Mouse (Mus musculus) embryonic stem cell, embryonic (primary cell): ENCODE measurements around the gene Col4a3.

Experiments used
- CTCF ChIA-PET, 4 experiments: fragments of 300-600 bp in 2 of 4; fragments of 350-600 bp in 2 of 4; sonication (Branson Sonifier 250); formaldehyde crosslinking; loops; one replicate each; lab custom pipeline; 2022; ENCODE audit warnings: inconsistent platforms in 2 of 4; lab: Charles Lee
- POLR2A ChIA-PET, 4 experiments: fragments of 300-600 bp in 2 of 4; fragments of 350-600 bp in 2 of 4; sonication (Branson Sonifier 250); formaldehyde crosslinking; loops; one replicate each; lab custom pipeline; 2022; ENCODE audit warnings: antibody characterized with exemption in 4 of 4, inconsistent platforms in 1 of 4; lab: Charles Lee

Gene Col4a3

DNA sequence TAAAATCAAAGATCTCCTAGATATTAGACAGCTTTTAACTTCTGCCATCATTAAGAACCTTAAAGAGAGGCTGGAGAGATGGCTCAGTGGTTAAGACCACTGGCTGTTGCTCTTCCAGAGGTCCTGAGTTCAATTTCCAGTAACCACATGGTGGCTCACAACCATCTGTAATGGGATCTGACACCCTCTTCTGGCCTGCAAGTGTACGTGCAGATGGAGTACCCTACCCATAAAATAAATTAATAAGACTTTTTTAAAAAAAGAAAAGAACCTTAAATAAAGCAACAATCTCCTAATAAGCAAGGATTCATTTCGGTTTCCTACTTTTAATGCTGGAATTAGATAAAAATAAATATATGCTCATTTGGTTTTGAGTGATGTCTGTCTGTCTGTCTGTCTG lies 51.7 kb downstream of the Col4a3 start:
- POLR2A ChIA-PET, result no interaction called here
- CTCF ChIA-PET, result interaction anchor here in 1 of 4 experiments (0.6 to 1.0 kb wide), 2 partner anchors 121 kb away, joined by 3 to 4 read pairs; no protein-coding TSS in a partner anchor

DNA sequence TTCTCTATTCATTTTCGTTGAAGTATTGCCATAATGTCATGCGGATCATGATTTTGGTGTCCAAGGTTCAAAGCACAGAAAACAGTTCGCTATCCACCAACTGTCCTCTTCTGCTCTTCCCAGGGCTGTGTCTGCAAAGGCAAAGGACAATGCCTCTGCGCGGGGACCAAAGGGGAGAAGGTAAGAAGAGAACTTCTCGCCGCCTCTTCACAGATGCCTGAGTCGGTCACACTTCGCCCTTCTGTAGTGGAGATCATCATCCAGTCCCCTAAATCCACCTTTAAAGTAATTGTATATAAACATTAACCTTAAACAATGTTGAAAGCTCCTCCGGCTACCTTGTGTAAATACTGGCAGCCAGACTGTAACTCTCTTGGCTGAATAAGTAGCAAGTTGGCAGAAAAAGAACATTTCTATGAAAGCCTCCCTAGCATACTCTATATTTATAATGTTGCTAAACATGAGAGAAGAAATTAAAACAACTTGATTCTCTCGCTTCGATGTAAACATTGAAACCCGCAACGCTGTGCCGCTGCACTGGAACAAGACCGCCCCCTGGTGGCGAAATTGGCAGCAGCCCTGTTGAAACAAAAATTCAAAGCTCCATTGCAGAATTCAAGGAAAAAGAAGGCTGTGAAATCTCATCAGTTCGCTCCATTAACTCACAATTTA lies 54.7 kb downstream of the Col4a3 start:
- CTCF ChIA-PET, result interaction anchor here (0.5 to 2.4 kb wide), 51 partner anchors 8 to 1323 kb away, joined by 3 to 42 read pairs (median 4); partner anchors contain the start of genes Col4a3 (in 2 of the 4), Col4a4 (in 2 of the 4) and Slc19a3 (in 1 of the 4)
- POLR2A ChIA-PET, result no interaction called here

DNA sequence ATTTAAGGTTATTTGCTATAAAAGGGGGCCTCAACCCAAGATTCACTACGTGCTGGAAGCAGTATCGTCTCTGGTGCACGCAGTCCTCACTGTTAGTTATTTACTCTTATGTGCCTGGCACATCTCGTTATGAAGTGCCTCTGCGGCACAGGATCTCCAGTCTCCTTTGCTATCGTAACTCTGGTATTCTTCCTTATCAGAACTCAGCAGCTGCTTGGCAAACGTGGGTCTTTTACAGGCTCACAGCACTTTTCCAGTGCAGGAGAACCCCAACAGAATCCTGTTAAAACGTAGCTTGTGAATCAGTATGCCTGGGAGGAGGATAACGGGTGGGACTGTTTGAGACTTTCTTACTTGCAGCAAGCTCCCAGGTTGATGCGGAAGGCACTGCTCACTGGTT lies 61.3 kb downstream of the Col4a3 start:
- ChIA-PET CTCF (interaction anchor here in 1 of 4 experiments (0.7 kb wide), 1 partner anchor 93 kb away, joined by 3 read pairs; no protein-coding TSS in a partner anchor), POLR2A (interaction anchor here in 2 of 4 experiments (0.6 to 0.8 kb wide), 2 partner anchors 56 to 93 kb away, joined by 3 read pairs; no protein-coding TSS in a partner anchor)

DNA sequence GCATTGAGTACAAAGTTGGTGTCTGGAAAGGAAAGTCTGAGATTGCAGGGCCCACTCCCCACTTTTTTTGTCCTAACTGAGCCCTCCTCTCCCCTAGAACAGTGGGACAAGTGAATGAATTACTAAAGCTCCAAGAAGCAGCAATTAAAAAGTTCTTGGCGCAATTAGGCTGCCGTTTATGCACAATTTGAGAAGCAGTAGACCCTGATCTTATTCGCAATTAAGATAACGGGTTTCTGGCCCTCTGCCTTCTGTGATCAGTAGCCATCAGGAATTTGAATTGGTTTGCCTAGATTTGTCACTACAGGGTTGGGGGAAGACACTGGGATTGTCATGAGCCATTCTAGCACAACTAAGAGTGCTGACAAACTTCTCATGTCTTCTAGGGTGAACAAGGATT lies 64.1 kb downstream of the Col4a3 start:
- ChIA-PET CTCF (interaction anchor here in 1 of 4 experiments (1.5 kb wide), 1 partner anchor 9 kb away, joined by 4 read pairs; no protein-coding TSS in a partner anchor), POLR2A (no interaction called here)

DNA sequence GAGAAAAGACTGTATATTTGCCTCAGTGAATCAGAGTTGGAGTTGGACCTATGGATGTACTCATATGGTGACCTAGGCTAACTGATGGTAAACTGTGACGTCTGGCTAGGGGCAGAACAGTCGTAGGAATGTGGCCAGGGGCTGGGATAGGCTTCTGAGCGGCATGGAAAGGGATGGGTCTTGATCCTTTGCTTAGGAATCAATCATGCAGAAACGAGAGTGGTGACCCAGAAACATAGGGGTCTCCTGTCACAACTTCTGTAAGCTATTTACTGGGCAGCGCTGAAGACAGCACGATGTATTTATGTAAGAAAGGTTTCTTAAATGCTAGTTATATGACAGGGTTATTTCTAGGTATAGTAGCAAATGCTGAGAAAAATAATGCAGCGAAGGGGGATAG lies 67.3 kb downstream of the Col4a3 start:
- CTCF ChIA-PET, result interaction anchor here in 2 of 4 experiments (0.6 to 2.5 kb wide), 3 partner anchors 9 to 16 kb away, joined by 3 to 10 read pairs (median 3); no protein-coding TSS in a partner anchor
- POLR2A ChIA-PET, result interaction anchor here in 1 of 4 experiments (0.5 kb wide), 1 partner anchor 312 kb away, joined by 4 read pairs; no protein-coding TSS in a partner anchor

DNA sequence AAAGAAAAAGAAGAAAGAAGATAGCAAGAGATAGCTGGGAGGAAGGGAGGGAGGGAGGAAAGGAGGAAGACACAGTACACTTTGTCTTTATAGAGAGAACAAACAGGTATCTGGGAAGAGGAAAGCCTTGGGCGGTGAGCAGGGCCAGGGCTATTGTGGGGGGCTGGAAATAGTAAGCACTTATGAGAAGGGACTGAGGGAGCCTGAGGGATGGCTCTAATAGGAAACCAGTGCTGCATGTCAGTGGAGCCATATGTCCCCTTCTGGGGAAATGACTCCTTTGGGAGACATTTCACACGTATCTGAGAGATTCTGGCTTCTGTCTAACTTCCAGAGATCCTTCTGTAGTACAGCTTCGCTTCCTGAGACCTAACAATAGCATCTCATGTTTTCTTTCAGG lies 69.7 kb downstream of the Col4a3 start:
- ChIA-PET POLR2A (no interaction called here), CTCF (no interaction called here)

DNA sequence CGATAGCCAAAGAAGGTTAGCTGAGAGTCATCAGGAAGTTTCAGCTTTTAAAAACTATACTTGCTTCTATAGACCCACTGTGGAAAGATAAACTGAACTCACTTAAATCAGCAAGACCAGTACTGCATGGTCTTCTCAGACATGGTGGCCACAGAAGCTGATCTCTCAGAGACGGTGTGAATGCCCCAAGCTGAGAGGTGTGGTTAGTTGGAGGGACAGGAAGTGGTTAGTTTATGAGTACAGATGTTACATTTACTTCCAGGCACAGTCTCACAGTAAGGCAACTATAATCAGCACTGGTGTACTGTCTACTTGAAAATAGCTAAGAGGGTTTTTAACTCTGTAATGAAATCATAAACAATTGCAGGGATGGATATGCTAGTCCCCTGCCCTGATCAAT lies 75.5 kb downstream of the Col4a3 start:
- CTCF ChIA-PET, result interaction anchor here in 2 of 4 experiments (0.5 to 2.3 kb wide), 3 partner anchors 20 to 278 kb away, joined by 3 to 7 read pairs (median 4); no protein-coding TSS in a partner anchor

DNA sequence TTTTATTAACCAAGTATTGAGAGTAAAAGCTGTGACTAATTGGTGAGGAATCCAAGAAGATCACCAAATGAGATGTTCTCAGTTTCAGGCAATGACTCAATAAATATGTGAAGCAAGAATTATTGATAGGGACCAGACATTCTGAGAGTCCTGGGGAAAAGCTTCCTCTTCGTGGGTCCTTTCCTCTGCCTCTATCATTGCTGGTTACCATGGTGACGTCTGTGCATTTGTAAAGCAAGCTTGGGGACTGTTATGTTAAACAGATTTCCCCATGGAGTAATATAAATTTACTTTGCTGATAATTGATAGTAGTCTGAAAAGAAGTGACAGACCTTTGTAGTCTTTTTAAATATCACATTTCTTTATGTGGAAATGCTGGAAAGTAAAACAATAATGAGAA lies 76.8 kb downstream of the Col4a3 start:
- ChIA-PET POLR2A (no interaction called here), CTCF (interaction anchor here in 1 of 4 experiments (1.2 kb wide), 1 partner anchor 22 kb away, joined by 4 read pairs; no protein-coding TSS in a partner anchor)

More for the DNA sequence above, 75.5 kb downstream of the Col4a3 start:
- POLR2A ChIA-PET, result no interaction called here

DNA sequence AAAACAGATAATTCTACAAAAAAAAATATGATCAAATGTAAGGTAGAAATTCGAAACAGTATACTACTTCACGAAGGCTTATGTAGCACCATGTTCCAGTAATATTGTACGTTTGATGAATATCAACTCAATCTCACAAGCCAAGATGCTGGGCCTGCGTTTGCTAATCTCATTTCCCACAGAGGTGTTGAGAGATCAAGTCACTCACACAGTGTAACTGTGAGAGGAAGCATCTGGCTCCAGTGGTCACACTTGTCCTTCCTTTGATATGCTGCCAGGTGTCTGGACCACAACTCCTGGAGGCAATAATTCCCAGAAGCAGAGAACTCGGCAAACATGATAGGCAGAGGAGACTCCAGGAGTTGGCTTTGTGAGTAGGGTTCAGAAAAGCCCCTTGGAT lies 99.6 kb downstream of the Col4a3 start:
- ChIA-PET POLR2A (no interaction called here), CTCF (no interaction called here)

DNA sequence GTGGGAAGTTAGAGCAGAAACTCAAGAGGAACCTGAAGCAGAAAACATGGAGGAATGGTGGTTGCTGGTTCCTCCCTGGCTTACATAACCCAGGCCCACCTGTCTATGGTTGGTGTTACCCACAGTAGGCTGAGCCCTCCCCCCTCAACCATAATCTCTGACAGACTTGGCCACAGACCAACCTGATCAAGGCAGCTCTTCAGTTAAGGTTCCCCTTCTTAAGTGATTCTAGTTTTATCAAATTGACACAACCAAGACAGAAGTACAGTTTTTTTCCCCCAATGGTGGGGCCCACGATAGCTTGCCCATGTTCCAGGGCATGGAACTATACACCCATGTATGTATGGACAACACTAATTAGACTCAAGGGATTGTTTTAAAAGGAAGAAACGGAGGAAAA lies 100.1 kb downstream of the Col4a3 start:
- ChIA-PET POLR2A (no interaction called here), CTCF (no interaction called here)

DNA sequence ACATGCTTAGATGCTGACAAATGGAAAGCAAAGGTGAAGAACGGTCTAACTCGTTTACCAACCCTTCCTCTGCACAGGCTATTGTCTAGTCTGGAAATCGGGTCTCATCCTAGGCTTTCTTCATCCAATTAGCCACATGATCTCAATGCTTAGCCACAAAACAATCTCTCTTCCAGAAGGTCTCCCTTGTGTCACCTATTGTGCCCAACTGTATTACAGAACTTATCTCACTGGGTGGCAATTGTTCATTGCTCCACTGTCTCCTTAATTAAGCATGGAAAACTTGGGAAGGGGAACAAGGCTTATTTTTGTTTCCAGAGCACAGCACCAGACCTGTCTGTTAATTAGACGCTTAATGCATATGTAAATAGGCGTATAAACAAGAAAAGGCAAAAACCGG lies 101.2 kb downstream of the Col4a3 start:
- ChIA-PET POLR2A (no interaction called here), CTCF (no interaction called here)

DNA sequence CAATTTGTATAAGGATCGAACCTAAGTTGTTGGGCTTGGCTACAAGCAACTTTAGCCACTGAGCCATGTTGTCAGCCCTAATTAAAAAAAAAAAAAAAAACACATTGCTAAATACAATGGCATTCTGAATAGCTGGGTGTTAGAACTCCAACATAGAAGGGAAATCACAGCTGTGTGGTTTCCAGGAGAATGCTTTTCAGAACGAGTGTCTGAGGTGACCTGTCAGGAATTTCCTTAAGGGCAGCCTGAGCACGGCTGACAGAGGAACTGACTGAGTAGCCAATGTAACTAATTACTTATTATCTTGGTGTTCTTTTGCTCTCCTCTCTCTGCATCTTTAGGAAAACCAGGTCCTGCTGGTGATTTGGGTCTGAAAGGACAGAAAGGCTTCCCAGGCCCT lies 109.2 kb downstream of the Col4a3 start:
- ChIA-PET POLR2A (interaction anchor here in 1 of 4 experiments (0.7 kb wide), 1 partner anchor 22 kb away, joined by 4 read pairs; no protein-coding TSS in a partner anchor), CTCF (no interaction called here)

DNA sequence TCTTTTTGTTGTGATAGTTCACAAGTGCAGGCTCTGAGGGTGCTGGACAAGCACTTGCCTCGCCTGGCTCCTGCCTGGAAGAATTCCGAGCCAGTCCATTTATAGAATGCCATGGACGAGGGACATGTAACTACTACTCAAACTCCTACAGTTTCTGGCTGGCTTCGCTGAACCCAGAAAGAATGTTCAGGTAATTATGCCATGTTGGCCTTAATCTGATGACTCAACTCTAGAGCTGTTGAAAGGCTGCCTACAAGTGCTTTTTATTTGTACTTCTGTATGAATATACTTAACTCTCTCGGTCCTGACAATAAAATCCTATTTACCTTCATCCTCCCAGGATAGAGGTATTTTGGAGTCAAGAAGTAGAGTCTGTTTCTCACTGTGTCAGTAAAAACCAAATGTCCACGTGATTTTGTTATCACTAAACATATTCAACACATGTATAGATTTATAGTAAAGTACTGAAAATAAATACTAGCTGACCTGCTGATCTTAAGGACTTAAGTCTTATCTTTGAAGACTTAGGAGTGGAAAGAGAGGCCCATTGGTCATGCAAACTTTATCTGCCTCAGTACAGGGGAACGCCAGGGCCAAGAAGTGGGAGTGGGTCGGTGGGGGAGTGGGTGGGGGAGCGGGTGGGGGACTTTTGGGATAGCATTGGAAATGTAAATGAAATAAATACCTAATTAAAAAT lies 131.2 kb downstream of the Col4a3 start:
- POLR2A ChIA-PET, result no interaction called here

DNA sequence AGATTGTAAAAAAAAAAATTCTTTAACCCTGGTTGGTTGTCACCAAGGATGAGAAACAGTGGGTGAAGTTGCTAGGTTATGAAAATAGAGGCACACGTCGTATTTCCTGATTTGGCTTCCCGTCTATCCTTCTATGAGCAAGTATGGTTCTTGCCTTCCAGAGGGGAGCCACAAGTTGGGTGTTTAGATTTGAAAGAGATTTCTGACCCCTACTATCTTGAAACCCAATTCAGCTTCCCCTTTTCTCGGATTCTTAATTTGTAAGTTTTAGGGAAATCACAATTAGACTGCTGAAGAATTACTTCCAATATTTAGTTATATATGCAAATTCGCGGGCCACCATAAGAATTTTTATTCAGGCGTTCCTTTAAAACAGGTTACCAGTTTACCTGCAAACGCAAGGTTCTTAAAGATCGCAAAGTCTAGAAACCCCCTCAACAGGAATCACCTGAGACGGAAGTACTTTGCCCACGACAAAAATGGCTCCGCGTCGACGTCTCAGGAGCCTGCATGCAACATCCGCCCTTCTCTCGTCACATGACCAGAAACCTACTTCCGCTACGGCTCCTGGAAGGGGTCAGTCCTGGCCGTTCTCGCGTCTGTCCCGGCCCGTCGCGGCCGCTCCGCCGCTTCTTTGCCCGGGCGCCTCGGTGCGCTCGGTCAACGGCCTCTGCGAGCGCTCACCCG lies 137.8 kb downstream of the Col4a3 start, which contains the start of gene Mff:
Mff (plus strand) TSS at position 552 of the 687 bp plus-strand sequence.
- POLR2A ChIA-PET, result interaction anchor here in 2 of 4 experiments (0.6 to 0.7 kb wide), 2 partner anchors 35 to 260 kb away, joined by 4 to 5 read pairs; no protein-coding TSS in a partner anchor
- CTCF ChIA-PET, result interaction anchor here in 1 of 4 experiments (1.3 kb wide), 1 partner anchor 38 kb away, joined by 3 read pairs; no protein-coding TSS in a partner anchor

More for the DNA sequence above, 131.2 kb downstream of the Col4a3 start:
- CTCF ChIA-PET, result no interaction called here

DNA sequence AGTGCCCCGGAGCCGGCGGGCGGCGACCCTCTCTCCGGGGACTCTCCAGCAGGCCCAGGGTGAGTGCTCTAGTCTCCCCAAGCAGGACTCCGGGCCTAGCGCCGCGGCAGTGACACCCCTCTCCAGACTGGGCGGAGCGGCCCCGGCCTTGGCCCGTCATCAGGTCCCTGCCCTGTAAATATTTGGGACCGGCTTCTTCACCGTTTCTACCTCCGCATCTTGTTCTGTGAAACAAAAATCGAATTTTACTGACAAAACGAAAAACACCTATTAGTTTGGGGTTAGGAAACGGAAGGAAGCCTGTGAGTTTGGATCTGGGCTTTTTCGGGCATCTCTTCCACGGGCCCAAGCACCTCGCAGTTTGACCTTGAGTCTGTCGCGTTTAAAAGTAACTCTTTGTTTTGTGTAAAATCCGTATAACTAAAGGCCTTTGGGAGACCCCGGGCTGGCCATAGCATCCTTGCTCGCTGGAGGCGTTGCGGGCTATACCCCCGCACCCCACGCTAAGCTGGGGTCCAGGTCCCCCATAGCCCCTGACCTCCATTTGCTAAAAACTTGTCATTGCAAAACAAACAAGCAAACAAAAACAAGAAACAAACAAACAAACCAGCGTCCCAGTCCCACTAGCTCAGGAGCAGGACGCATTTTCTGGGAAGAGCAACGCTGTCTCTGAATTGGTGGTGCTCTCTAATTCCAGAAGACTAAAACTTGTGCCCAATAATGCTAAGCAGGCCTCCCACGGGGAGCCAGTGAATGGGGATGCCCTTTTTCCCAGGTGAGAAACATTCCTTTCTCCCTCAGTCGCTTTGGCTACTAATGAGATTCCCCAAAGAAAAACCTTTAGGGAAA lies 138.5 kb downstream of the Col4a3 start:
- ChIA-PET POLR2A (interaction anchor here in 3 of 4 experiments (0.6 to 0.7 kb wide), 4 partner anchors 144 to 715 kb away, joined by 3 to 5 read pairs (median 4); no protein-coding TSS in a partner anchor), CTCF (interaction anchor here in 1 of 4 experiments (1.3 kb wide), 1 partner anchor 37 kb away, joined by 3 read pairs; no protein-coding TSS in a partner anchor)

DNA sequence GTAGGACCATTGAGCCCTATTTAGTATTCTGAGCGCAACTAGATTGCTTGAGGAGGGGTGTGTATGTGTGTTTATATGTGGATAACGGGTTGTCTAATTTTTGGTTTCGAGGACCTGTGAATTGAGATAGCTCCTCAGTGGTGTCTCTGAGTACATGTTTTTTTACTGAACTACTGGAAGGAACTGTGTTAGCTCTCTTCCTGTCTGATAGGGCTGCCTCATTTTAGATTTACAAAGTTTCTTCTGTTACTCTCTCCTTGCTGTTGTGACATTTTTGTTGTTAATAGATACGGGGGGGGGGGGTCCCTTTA lies 139.1 kb downstream of the Col4a3 start:
- ChIA-PET CTCF (no interaction called here), POLR2A (interaction anchor here in 3 of 4 experiments (0.6 to 0.8 kb wide), 6 partner anchors 39 to 716 kb away, joined by 3 to 5 read pairs (median 4); no protein-coding TSS in a partner anchor)

DNA sequence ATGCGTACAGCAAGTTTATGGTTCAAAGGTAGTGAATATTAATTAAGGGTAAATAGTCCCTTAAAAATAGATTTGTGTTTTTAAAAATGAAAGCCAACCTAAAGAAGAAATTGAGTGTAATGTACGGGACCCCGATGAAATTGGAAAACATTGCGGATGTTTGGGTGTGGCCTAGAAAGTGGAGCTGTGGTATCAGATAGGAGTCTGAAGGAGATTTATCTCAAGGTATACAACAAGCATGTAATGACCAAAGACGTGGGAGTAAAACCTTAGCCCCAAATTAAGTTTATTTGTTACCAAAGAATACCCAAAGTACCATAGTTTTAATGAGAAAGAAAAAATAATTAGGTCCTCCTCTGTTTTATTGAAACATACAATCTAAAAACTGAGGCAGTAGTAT lies 139.8 kb downstream of the Col4a3 start:
- ChIA-PET CTCF (no interaction called here), POLR2A (interaction anchor here in 2 of 4 experiments (0.7 to 0.8 kb wide), 2 partner anchors 38 to 339 kb away, joined by 3 to 5 read pairs; no protein-coding TSS in a partner anchor)

DNA sequence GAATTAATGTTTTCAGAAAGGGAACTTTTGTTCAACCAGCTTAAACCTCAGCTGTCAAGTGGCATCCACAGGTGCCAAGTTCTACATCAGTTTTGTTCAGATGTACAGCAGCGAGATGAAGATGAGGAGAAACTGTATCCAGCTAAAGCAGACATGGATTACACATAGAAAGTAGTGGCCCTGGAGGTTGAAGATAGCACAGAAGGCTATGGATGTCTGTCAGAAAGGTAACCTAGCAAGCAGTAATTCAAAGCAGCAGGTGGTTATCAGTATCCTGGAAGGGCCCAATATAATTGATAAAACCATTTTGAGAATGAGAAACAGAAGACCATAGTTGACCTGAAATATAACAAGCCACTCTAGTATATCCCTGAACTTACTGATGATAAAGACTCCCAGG lies 146.6 kb downstream of the Col4a3 start:
- ChIA-PET POLR2A (no interaction called here), CTCF (no interaction called here)
